Mouse (Mus musculus): ENCODE data around the gene Lrrfip2.

- TF ChIP-seq CTCF (IDR thresholded peaks at IDR 0.05; ENCODE audit: extremely low read depth, insufficient read depth, insufficient read length, insufficient replicate concordance) (no peak), POLR2A (IDR thresholded peaks at IDR 0.05; ENCODE audit: low read depth, low read length) (no peak)
These were observed 144.0 kb downstream of the Lrrfip2 start for GRCm38 (mm10) chr9:111261356-111261755.

All from spleen, adult 2 months (tissue).